Mouse (Mus musculus) retina, adult 2 months (tissue): ENCODE results near the gene Cyb5d1.

Experiments
- DNase-seq: peaks from one replicate; pipeline ENCODE4 v3.0.0-alpha.2; 2012; ENCODE audit warnings: low read depth, low spot score

Cyb5d1 gene

GRCm38 (mm10) chr11:69379600-69379999 lies 15.8 kb downstream of the Cyb5d1 start:
- DNase-seq: no peak

DNA sequence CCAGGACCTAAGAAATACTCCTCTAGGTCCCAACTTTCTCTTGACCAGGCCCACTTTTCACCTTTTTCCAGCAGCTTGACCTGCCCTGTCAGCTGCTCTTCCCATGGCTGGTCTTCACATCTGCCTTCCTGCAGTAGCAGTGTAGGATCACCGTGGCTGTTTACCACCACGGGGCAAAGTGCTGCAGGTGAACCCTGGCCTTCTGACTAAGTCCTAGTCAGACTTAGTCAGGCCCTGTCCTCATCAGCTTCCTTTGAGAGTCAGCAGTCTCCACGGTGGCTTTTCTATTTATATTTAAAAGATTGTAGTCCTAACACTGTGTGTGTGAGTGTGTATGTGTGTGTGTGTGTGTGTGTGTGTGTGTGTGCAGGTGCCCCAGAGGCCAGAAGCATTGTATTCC lies 17.7 kb downstream of the Cyb5d1 start:
- no peak for DNase-seq

DNA sequence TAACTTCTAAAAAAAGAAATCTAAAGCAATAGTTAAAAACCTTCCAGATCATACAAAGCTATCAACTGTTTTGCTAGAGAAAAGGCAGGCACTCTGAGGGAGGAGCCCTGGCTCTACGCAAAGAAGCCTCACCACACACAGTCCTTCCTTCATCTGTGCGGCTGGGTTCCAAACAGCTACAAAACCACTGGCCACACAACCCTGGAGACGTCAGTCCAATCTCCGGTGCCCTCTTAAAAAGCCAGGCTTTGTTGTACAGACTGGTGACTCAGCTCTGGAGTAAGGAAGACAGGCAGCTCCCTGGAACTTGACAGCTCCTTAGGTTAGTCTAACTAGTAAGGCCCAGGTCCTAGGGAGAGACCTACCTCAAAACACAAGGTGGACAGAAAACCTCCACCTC lies 19.8 kb downstream of the Cyb5d1 start:
- no peak for DNase-seq

GRCm38 (mm10) chr11:69373223-69373965 lies 22.0 kb downstream of the Cyb5d1 start:
- DNase-seq: no peak

- DNase-seq: no peak
Observed at GRCm38 (mm10) chr11:69372780-69373170, 22.7 kb downstream of the Cyb5d1 start.

GRCm38 (mm10) chr11:69372056-69372779 lies 23.2 kb downstream of the Cyb5d1 start:
- DNase-seq: no peak

GRCm38 (mm10) chr11:69371601-69372000 lies 23.8 kb downstream of the Cyb5d1 start:
- no peak for DNase-seq

DNA sequence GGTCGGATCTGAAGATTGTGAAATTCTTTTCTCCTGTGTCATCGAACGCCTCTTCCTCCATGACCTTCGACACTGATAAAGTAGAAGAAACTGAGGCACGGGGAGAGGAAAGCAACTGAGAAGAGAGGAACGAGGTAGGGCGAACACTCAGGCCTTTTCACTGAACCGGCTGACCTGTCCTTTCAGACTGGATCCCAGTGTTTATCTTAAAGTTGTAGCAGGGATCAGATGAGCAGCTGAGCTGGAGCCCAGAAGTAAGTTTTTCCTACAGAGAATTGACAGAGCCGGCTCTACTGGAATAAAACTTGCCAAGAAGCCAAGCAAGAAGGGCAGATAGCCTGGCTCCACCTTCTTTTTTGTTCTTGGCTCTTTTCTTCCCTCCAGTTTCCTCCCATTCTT lies 24.6 kb downstream of the Cyb5d1 start:
- DNase-seq: no peak

DNA sequence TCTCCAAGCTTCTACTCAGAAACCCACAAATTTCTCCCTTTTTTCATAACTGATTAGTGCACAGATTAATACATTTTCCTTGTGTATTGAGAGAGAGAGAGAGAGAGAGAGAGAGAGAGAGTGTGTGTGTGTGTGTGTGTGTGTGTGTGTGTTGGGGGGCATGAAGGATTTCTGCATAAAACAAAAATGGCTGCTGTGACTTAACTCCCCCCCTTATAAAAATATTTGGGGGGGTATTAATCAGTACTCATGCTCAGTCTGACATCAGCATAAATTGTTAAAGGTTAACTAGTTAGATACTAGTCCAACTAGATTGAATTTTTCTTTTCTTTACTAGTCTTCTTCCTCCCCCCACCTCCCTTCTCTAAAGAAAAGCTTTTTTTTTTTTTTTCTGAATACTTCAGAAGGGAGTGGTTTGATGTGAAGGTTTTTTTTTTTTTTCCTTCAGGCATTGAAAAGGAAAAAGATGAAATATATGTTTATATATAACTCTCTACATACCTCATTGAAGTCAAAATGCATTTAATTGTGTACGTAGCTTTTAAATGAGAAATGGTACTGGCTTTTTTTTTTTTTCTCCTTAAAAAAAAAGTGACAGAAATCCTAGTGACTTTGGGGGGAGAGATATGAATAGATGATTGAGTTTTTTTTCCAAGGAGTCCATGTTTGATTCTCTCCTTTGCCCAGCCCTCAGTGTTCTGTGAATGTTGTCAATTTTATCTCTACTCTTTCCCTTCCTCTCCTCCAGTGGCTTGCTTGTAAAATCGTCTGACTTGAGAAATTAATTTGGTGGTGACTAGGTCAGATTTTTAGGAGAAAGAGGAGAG lies 25.2 kb downstream of the Cyb5d1 start:
- no peak for DNase-seq

DNA sequence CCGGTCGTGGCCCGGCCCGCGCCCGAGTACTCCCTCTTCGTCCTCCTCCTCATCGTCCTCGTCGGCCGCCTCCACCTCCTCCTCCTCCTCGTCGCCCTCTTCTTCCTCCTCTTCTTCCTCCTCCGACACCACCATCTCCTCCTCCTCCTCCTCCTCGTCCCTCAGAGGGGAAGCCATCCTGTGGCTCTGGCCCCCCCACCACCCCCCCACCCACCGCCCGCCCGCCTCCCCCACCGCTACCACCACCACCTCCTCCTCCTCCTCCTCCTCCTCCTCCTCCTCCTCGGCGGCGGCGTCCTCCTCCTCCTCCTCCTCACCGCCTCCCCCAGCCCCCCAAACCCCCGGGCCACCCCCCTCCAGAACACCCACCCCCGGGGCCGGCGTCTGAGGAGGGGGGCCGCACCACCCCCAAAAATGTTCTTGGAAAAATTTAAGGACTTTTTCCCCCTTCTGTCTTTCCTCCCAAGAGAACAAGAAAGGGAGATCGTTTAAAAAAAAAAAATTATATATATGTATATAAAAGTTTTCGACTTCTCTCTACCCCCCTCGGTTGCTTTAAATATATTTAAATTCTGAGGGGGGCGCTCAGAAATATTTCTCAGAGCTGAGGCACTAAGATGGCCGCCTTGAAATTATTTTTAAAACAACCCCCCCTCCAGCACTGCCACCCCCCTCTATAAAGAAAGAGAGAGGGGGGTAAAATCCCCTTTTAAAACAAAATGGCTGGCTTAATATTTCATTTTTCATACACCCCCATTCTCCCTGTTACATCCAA lies 26.0 kb downstream of the Cyb5d1 start, which contains the start of gene Chd3:
TSS of gene Chd3 (minus strand) at position 192 of the 775 bp plus-strand sequence.
- no peak for DNase-seq

DNA sequence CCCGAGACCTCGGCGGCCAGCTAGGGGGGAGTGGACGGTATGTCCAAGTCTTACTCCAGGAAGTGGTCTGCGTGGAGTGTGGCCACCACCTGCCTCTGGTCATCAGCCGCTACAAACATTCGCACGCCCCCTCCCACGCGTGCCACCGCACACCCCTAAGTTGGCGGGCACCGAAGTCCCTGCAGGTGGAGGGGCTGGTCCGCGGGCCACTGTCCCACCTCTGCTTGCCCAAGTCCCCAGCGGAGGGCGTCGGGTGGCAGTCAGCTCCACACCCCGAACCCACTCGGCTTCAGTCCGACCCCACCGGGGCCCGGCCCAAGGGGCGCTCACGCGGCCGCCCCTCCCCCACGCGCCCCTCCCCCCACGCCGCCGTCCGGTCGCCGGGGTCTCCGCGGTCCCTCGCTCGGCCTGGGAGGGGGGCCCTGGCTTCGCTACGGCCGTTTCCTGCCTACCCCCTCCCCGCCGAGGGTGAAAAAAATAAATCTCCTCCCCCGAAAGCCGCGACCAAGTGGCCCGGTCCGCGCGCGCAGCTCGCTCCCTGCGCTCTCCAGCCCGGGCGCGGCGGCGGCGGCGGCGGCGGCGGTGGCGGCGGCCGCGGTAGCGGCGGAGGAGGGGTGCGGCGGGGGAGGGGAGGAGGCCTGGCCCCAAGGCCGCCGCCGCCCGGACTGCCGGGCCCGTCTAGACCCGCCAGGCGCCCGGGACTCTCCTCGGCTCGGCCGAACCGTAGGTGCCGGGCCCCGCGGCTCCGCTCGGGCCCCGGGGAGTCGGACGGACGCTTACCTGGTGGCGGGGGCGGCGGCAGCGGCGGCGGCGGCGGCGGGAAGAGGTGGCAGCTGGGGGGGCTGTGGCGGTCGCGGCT lies 26.8 kb downstream of the Cyb5d1 start:
- DNase-seq: no peak

DNA sequence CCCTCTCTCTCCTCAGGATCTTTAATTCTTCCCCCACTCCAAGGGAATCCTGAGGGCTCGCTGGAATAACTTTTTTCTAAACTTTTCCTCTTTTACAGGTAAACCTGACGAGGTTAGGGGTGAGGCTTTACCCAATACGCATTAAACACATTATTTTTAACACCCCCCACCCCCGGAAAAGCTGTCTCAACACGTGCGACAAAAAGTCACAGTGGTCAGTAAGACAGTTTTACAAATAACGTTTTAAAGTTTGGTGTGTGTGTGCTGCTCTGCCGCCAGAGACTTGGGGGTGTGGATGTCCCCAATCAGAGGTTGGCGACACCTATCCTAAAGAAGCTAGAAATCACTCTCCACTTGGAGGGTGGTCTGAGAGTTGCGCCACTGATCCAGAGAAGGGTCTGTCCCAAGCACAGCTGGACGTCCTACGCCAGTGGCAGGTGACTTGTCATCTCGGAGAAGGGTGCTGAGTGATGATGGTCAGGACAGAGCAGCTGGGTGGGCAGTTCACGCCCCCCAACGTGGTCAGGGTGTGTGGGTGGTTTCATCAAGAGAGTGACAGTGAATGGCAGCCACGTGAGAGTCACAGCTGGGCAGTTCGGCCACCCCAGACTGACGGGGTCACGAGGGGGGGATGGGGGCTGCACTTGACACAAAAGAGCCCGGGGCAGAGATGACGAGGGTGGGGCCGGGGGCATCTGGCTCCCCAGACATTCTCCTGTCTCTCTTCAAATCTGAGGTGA lies 27.6 kb downstream of the Cyb5d1 start:
- DNase-seq: no peak

DNA sequence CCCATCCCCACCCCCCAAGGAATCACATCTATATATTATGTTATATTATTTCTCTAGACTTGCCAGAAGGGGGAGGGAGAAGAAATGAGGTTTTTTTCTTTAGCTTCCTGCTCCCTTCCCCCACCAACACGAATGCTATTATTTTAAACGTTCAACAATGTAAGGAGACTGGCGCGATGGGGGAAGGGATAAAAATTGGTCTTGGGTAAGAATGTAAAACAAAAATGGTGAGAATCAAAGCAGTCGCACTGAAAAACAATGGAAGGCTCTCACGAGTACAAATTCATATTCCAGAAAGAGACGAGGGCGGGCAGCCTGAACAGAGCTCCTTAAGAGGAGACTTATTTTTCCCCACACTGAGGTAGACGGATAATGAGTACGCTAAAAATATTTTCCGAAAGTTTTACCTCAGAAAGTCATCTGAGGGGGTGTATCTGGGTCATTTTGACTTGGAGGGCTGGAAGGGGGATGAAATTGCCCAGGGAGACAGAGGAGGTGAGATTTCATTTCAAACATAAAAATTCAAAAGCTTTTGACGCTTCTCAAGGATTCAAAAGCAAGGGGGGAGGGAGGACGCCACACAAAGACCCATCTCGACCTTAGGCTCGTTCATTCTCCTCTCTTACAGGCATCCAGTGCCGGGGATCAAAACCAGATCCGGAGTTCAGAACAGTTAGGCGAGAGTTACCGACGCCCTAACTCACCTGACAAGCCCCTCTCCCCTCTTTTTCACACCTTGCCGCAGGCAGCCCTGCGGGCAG lies 28.4 kb downstream of the Cyb5d1 start:
- no peak for DNase-seq

DNA sequence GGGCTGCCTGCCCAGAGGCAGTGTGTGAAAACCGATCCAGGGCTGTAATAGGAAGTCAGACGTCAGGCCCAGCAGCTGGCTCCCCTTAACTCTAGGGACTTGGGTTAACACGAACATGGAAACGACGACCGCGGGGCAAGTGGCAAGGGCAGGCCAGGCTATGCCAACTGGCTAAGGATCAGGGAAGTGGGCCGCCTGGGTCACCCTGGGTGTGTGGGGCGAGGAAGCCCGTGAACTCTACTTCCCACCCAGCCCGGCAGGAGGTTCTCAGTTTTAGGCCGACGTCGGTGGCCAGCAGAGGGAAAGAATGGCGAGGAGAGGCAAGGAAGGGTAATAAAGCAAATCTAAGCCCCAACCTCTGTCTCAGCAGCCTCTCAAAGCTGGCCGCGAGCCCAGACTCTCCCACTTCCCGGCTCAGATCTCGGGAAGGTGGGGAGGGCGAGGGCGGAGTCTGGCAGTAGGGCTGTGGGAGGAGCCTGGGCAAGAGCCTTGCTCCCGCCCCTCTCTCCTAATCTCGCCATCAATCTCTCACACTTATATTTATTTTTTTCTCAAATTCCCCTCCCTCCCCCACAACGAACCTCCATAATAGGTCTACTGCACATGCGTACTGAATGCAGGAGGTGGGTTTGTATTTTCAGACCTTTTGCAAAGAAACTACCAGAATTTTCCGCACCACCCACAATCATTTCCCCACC lies 29.1 kb downstream of the Cyb5d1 start:
- peak; percentile 69 for DNase-seq

- DNase-seq: no peak
Observed at GRCm38 (mm10) chr11:69365722-69366121, 29.7 kb downstream of the Cyb5d1 start.

DNA sequence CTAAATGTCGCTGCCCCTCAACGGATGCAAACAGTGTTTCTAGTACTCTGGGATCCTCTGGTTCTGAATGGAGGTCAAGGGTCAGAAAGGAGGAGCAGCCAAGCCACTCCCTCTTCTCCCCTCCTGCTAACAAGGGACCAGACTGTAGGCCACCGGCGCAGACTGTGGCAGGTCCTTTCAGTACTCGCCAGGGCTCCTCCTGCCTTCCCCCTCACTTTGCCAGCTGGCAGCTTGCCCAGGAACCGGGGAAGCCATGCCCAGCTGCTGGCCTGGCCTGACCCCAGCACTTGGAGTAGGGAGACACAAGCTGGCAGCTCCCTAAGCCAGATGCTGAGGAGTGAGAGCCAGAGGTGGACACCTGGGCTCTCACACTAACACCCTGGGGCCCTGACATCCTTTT lies 30.5 kb downstream of the Cyb5d1 start:
- peak; percentile 61 for DNase-seq

GRCm38 (mm10) chr11:69364376-69364775 lies 31.1 kb downstream of the Cyb5d1 start:
- DNase-seq: no peak

DNA sequence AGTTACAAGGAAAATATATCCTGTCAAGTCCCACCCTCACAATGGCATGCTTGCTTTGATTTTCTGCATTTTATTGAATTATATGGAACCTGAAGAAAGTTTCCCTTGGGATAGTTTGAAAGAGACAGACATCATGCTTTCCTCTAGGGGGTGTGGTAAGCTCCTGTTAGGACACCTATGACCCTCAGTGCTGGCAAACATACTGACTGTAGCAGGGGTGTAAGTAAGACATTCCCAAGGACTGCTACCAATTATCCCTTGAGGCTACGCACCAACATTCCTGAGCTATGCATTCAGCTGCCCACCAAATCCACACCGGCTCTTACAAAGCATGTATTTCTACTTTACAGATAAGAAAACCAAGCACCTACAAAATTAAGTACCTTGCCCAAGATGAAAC lies 33.0 kb downstream of the Cyb5d1 start:
- no peak for DNase-seq
